Mouse (Mus musculus) gastrocnemius, postnatal 25 days (tissue): ENCODE measurements around the gene Gm5134. TPM values are rescaled to one million over a fixed set of nuclear protein-coding genes. Genes with fewer than 3 reads are reported as not detected.
A peak's percentile ranks its signal among the peaks of the same experiment; 100 is the strongest.
"Not testable (repeated sequence)": the region's sequence is repeated elsewhere in the genome, so short reads cannot be mapped to it uniquely, and the experiment has no call there.

ENCODE experiments used
- DNase-seq: peaks from one replicate; pipeline ENCODE4 v3.0.0; 2022
- total RNA-seq, 2 experiments: library from RNA; stranded (reverse); gene quantifications; 1 replicate in 1 of 2; 2 replicates in 1 of 2; pipeline ENCODE4 v1.2.3; 2021

Gm5134 gene
- total RNA-seq, 2 experiments from 2014 or later = not detected

- not testable (repeated sequence) for DNase-seq
These were observed 40.4 kb downstream of the Gm5134 start for GRCm38 (mm10) chr10:75994531-75995210.

- DNase-seq = no peak
These were observed 41.1 kb downstream of the Gm5134 start for GRCm38 (mm10) chr10:75995463-75995862.

- no peak for DNase-seq
These were observed 42.0 kb downstream of the Gm5134 start for GRCm38 (mm10) chr10:75996315-75996714.

- DNase-seq = no peak
These were observed 46.8 kb downstream of the Gm5134 start for GRCm38 (mm10) chr10:76001160-76001559.

- peak; percentile 71 for DNase-seq
These were observed 47.8 kb downstream of the Gm5134 start for GRCm38 (mm10) chr10:76002101-76002521.

GRCm38 (mm10) chr10:76002615-76003014, 48.3 kb downstream of the Gm5134 start:
- no peak for DNase-seq

- no peak for DNase-seq
These were observed 48.9 kb downstream of the Gm5134 start for GRCm38 (mm10) chr10:76003221-76003620.

GRCm38 (mm10) chr10:76006385-76006784, 52.1 kb downstream of the Gm5134 start:
- no peak for DNase-seq

GRCm38 (mm10) chr10:76009812-76010211, 55.5 kb downstream of the Gm5134 start:
- no peak for DNase-seq

- no peak for DNase-seq
These were observed 58.6 kb downstream of the Gm5134 start for GRCm38 (mm10) chr10:76012922-76013321.

GRCm38 (mm10) chr10:76016886-76017285, 62.6 kb downstream of the Gm5134 start:
- DNase-seq = no peak

GRCm38 (mm10) chr10:76021728-76022127, 67.4 kb downstream of the Gm5134 start:
- DNase-seq = no peak

- no peak for DNase-seq
These were observed 69.6 kb downstream of the Gm5134 start for GRCm38 (mm10) chr10:76023921-76024320.

- DNase-seq = no peak
These were observed 71.3 kb downstream of the Gm5134 start for GRCm38 (mm10) chr10:76025470-76026190.

GRCm38 (mm10) chr10:76027127-76028015, 73.1 kb downstream of the Gm5134 start:
- no peak for DNase-seq

GRCm38 (mm10) chr10:76028016-76028366, 73.7 kb downstream of the Gm5134 start:
- no peak for DNase-seq

GRCm38 (mm10) chr10:76028396-76028795, 74.1 kb downstream of the Gm5134 start:
- DNase-seq = no peak

GRCm38 (mm10) chr10:76029276-76029675, 75.0 kb downstream of the Gm5134 start:
- DNase-seq = no peak

- DNase-seq = no peak
These were observed 76.2 kb downstream of the Gm5134 start for GRCm38 (mm10) chr10:76030496-76030895.

- DNase-seq = no peak
These were observed 77.4 kb downstream of the Gm5134 start for GRCm38 (mm10) chr10:76031511-76032401.

- DNase-seq = peak; percentile 92
These were observed 78.2 kb downstream of the Gm5134 start, which contains the start of gene Zfp280b for GRCm38 (mm10) chr10:76032402-76033118. TSS of gene Zfp280b (plus strand) at chr10:76032650.
